Mouse (Mus musculus) heart, embryonic 14.5 days (tissue): Measurements from ENCODE around the gene Fam120b. TPM values are rescaled to one million over a fixed set of nuclear protein-coding genes. Genes with fewer than 3 reads are reported as not detected.
A peak's percentile ranks its signal among the peaks of the same experiment; 100 is the strongest.

Experiments
- ATAC-seq: fragments of 200-750 bp; cut with Nextera tagmentation; 2 replicates; pipeline ENCODE4 v1.8.0; 2017; ENCODE audit warnings: low read depth, moderate TSS enrichment; ENCODE audit not compliant: insufficient number of reproducible peaks, insufficient read depth, low FRiP score
- H3K27ac ChIP-seq, 2 experiments: fragments of 200-500 bp in 1 of 2; fragments of 300-500 bp in 1 of 2; sonication (generic) in 1 of 2; replicated peaks in 1 of 2; 2 replicates each; pipeline ENCODE4 v1.5.1; 2012 to 2014; ENCODE audit warnings: low read depth in 2 of 2, low read length in 2 of 2, control low read depth in 1 of 2, mild to moderate bottlenecking in 1 of 2, mixed read lengths in 1 of 2; ENCODE audit not compliant: control insufficient read depth in 1 of 2, insufficient read depth in 1 of 2
- H3K27me3 ChIP-seq: fragments of 300-500 bp; sonication (generic); 2 replicates; pipeline ENCODE4 v1.6.1; 2014; ENCODE audit warnings: mild to moderate bottlenecking, low read length, control low read depth; ENCODE audit not compliant: control insufficient read depth, insufficient read depth
- H3K36me3 ChIP-seq: fragments of 300-500 bp; sonication (generic); 2 replicates; pipeline ENCODE4 v1.6.1; 2014; ENCODE audit warnings: mild to moderate bottlenecking, control low read depth, low read length, mixed read lengths; ENCODE audit not compliant: control insufficient read depth, insufficient read depth
- H3K4me1 ChIP-seq, 2 experiments: fragments of 200-500 bp in 1 of 2; fragments of 300-500 bp in 1 of 2; sonication (generic) in 1 of 2; 2 replicates each; pipeline ENCODE4 v1.6.1; 2012 to 2014; ENCODE audit warnings: low read length in 2 of 2, control low read depth in 1 of 2, mixed read lengths in 1 of 2; ENCODE audit not compliant: control insufficient read depth in 2 of 2, insufficient read depth in 2 of 2
- H3K4me2 ChIP-seq: fragments of 300-500 bp; sonication (generic); 2 replicates; pipeline ENCODE4 v1.6.1; 2014; ENCODE audit warnings: mild to moderate bottlenecking, low read length
- H3K4me3 ChIP-seq, 2 experiments: fragments of 200-500 bp in 1 of 2; fragments of 300-500 bp in 1 of 2; sonication (generic) in 1 of 2; 2 replicates each; pipeline ENCODE4 v1.5.1; 2012 to 2014; ENCODE audit warnings: low read length in 2 of 2, mild to moderate bottlenecking in 2 of 2, control low read depth in 1 of 2, low read depth in 1 of 2, moderate library complexity in 1 of 2; ENCODE audit not compliant: control insufficient read depth in 1 of 2, insufficient read depth in 1 of 2
- H3K9ac ChIP-seq: fragments of 300-500 bp; sonication (generic); 2 replicates; pipeline ENCODE4 v1.6.1; 2014; ENCODE audit warnings: mild to moderate bottlenecking, low read length
- H3K9me3 ChIP-seq: fragments of 300-500 bp; sonication (generic); 2 replicates; pipeline ENCODE4 v1.6.1; 2016; ENCODE audit warnings: low read length, control low read depth; ENCODE audit not compliant: control insufficient read depth
- WGBS: fragments of 180-500 bp; shearing (Covaris S2); extraction: QIAGEN DNeasy Blood & Tissue Kit; methylation state at CpG from one replicate; pipeline ENCODE4 v1.1.7; 2014; 5-methylcytosine and 5-hydroxymethylcytosine counted together
- polyA plus RNA-seq: library from polyadenylated mRNA; unstranded; fragments of >200 nt; fragmentation: Nextera tagmentation; extraction: Ambion mirVana; gene quantifications from 2 replicates; pipeline ENCODE4 v1.2.1, GENCODE M21; 2014

The Fam120b gene
- polyA plus RNA-seq, 1 experiment from 2014 or later = 17.5 TPM

GRCm38 (mm10) chr17:15375701-15376493, 20.1 kb upstream of the Fam120b start:
- peaks cover 74% of the 10 kb centered on the region for H3K27me3 ChIP-seq
- peak overlapping the region; percentile 52 to 67 for H3K4me3 ChIP-seq
- ATAC-seq = peak; percentile 51
- peaks cover 4 to 30% of the 10 kb centered on the region in 2 experiments; a peak in 3 of 4 replicates for H3K4me1 ChIP-seq
- H3K9ac ChIP-seq = peak overlapping the region; percentile 73
- under 1% methylated on average over 68 of the region's 69 CpGs for WGBS
- H3K9me3 ChIP-seq = no peaks in the 10 kb centered on the region
- H3K36me3 ChIP-seq = no peaks in the 10 kb centered on the region
- H3K4me2 ChIP-seq = peak overlapping the region; percentile 96
- H3K27ac ChIP-seq = peak overlapping the region; percentile 23 to 42; a peak in 3 of 4 replicates

- peaks cover 7 to 30% of the 10 kb centered on the region in 2 experiments; a peak in 3 of 4 replicates for H3K4me1 ChIP-seq
- under 1% methylated on average over 36 of the region's 36 CpGs for WGBS
- ATAC-seq = no peak
These were observed 19.4 kb upstream of the Fam120b start, which contains the start of gene Dll1 for GRCm38 (mm10) chr17:15376494-15377181. Dll1 (minus strand) TSS chr17:15376872.

GRCm38 (mm10) chr17:15377901-15378300, 18.1 kb upstream of the Fam120b start:
- no peak overlapping the region for H3K4me2 ChIP-seq
- ATAC-seq = no peak
- H3K27me3 ChIP-seq = peaks cover 88% of the 10 kb centered on the region
- H3K9me3 ChIP-seq = no peaks in the 10 kb centered on the region
- H3K9ac ChIP-seq = no peak overlapping the region
- no peak overlapping the region for H3K27ac ChIP-seq
- H3K36me3 ChIP-seq = no peaks in the 10 kb centered on the region
- H3K4me3 ChIP-seq = no peak overlapping the region; a peak in 1 of 4 replicates
- 3% methylated on average over 1 of the region's 1 CpGs for WGBS
- peaks cover 7 to 26% of the 10 kb centered on the region in 2 experiments; a peak in 3 of 4 replicates for H3K4me1 ChIP-seq

More at GRCm38 (mm10) chr17:15376494-15377181, 19.4 kb upstream of the Fam120b start, which contains the start of gene Dll1:
- Histone ChIP-seq H3K9me3 (no peaks in the 10 kb centered on the region), H3K4me3 (peak within 1 kb of the TSS; percentile 52 to 67), H3K4me2 (peak within 1 kb of the TSS; percentile 96), H3K27ac (peak within 1 kb of the TSS; percentile 23 to 42; a peak in 3 of 4 replicates), H3K27me3 (peaks cover 82% of the 10 kb centered on the region), H3K9ac (peak within 1 kb of the TSS; percentile 73), H3K36me3 (no peaks in the 10 kb centered on the region)

GRCm38 (mm10) chr17:15378413-15379109, 17.4 kb upstream of the Fam120b start:
- 15% methylated on average over 15 of the region's 15 CpGs for WGBS
- no peak overlapping the region for H3K4me3 ChIP-seq
- ATAC-seq = no peak
- H3K4me2 ChIP-seq = no peak overlapping the region
- peaks cover 4% of the 10 kb centered on the region; the same call in 1 of the 2 replicates for H3K9me3 ChIP-seq
- H3K27ac ChIP-seq = no peak overlapping the region
- no peaks in the 10 kb centered on the region for H3K36me3 ChIP-seq
- peaks cover 7 to 26% of the 10 kb centered on the region in 2 experiments; a peak in 3 of 4 replicates for H3K4me1 ChIP-seq
- H3K9ac ChIP-seq = no peak overlapping the region
- H3K27me3 ChIP-seq = peaks cover 87% of the 10 kb centered on the region

GRCm38 (mm10) chr17:15379741-15380526, 16.1 kb upstream of the Fam120b start:
- H3K4me1 ChIP-seq = peaks cover 7 to 23% of the 10 kb centered on the region in 2 experiments; a peak in 3 of 4 replicates
- peaks cover 77% of the 10 kb centered on the region for H3K27me3 ChIP-seq
- WGBS = 15% methylated on average over 17 of the region's 17 CpGs
- peak overlapping the region; percentile 37 to 49; a peak in 3 of 4 replicates for H3K4me3 ChIP-seq
- no peak overlapping the region for H3K27ac ChIP-seq
- no peaks in the 10 kb centered on the region for H3K36me3 ChIP-seq
- peaks cover 4% of the 10 kb centered on the region; the same call in 1 of the 2 replicates for H3K9me3 ChIP-seq
- peak overlapping the region; percentile 64 for H3K9ac ChIP-seq
- peak overlapping the region; percentile 93 for H3K4me2 ChIP-seq
- no peak for ATAC-seq

- Histone ChIP-seq H3K4me1 (peaks cover 7 to 18% of the 10 kb centered on the region in 2 experiments; a peak in 3 of 4 replicates), H3K9me3 (peaks cover 4% of the 10 kb centered on the region; the same call in 1 of the 2 replicates), H3K27ac (no peak overlapping the region), H3K4me3 (peak overlapping the region; percentile 37 to 49), H3K9ac (peak overlapping the region; percentile 64), H3K27me3 (peaks cover 75% of the 10 kb centered on the region), H3K36me3 (no peaks in the 10 kb centered on the region), H3K4me2 (peak overlapping the region; percentile 93)
- peak; percentile 14; the same call in 1 of the 2 replicates for ATAC-seq
- WGBS = 1% methylated on average over 27 of the region's 27 CpGs
These were observed 15.4 kb upstream of the Fam120b start for GRCm38 (mm10) chr17:15380641-15381051.
